Mouse (Mus musculus): Measurements from ENCODE around the gene Cacna2d3.

The Cacna2d3 gene

GRCm38 (mm10) chr14:29060679-29061078, 661.0 kb downstream of the Cacna2d3 start:
- DNase-seq (ENCODE audit: low spot score), result no peak

- no peak for DNase-seq (ENCODE audit: low spot score)
Observed at GRCm38 (mm10) chr14:29051951-29052835, 669.5 kb downstream of the Cacna2d3 start.

GRCm38 (mm10) chr14:29042355-29042754, 679.3 kb downstream of the Cacna2d3 start:
- DNase-seq (ENCODE audit: low spot score), result no peak

- no peak for DNase-seq (ENCODE audit: low spot score)
Observed at GRCm38 (mm10) chr14:29041498-29041897, 680.2 kb downstream of the Cacna2d3 start.

- DNase-seq (ENCODE audit: low spot score), result no peak
Observed at GRCm38 (mm10) chr14:29040606-29041364, 680.9 kb downstream of the Cacna2d3 start.

GRCm38 (mm10) chr14:29038246-29038645, 683.4 kb downstream of the Cacna2d3 start:
- no peak for DNase-seq (ENCODE audit: low spot score)

- DNase-seq (ENCODE audit: low spot score), result no peak
Observed at GRCm38 (mm10) chr14:29031858-29032395, 689.7 kb downstream of the Cacna2d3 start.

GRCm38 (mm10) chr14:29030519-29030918, 691.1 kb downstream of the Cacna2d3 start:
- no peak for DNase-seq (ENCODE audit: low spot score)

- no peak for DNase-seq (ENCODE audit: low spot score)
Observed at GRCm38 (mm10) chr14:29029896-29030420, 691.7 kb downstream of the Cacna2d3 start.

- no peak for DNase-seq (ENCODE audit: low spot score)
Observed at GRCm38 (mm10) chr14:29029107-29029469, 692.6 kb downstream of the Cacna2d3 start.

- DNase-seq (ENCODE audit: low spot score), result no peak
Observed at GRCm38 (mm10) chr14:29028391-29029106, 693.1 kb downstream of the Cacna2d3 start.

- DNase-seq (ENCODE audit: low spot score), result no peak
Observed at GRCm38 (mm10) chr14:29027276-29027675, 694.4 kb downstream of the Cacna2d3 start.

- no peak for DNase-seq (ENCODE audit: low spot score)
Observed at GRCm38 (mm10) chr14:29025335-29025734, 696.3 kb downstream of the Cacna2d3 start.

GRCm38 (mm10) chr14:29023246-29023645, 698.4 kb downstream of the Cacna2d3 start:
- DNase-seq (ENCODE audit: low spot score), result no peak

GRCm38 (mm10) chr14:29021295-29021694, 700.4 kb downstream of the Cacna2d3 start:
- DNase-seq (ENCODE audit: low spot score), result no peak

GRCm38 (mm10) chr14:29018316-29019000, 703.2 kb downstream of the Cacna2d3 start:
- DNase-seq (ENCODE audit: low spot score), result no peak

- DNase-seq (ENCODE audit: low spot score), result no peak
Observed at GRCm38 (mm10) chr14:29017883-29018282, 703.8 kb downstream of the Cacna2d3 start, which contains the start of gene Lrtm1. TSS of gene Lrtm1 (plus strand) at chr14:29018208.

GRCm38 (mm10) chr14:29015896-29016295, 705.8 kb downstream of the Cacna2d3 start:
- DNase-seq (ENCODE audit: low spot score), result no peak

- DNase-seq (ENCODE audit: low spot score), result no peak
Observed at GRCm38 (mm10) chr14:29014680-29015079, 707.0 kb downstream of the Cacna2d3 start.

GRCm38 (mm10) chr14:29013161-29013560, 708.5 kb downstream of the Cacna2d3 start:
- DNase-seq (ENCODE audit: low spot score), result no peak

- no peak for DNase-seq (ENCODE audit: low spot score)
Observed at GRCm38 (mm10) chr14:29009644-29010043, 712.0 kb downstream of the Cacna2d3 start.

Data from c-Kit-positive CD71-positive TER-119-positive erythroid progenitor cells, embryonic 14.5 days (primary cell).